Mouse (Mus musculus) stomach, postnatal 0 days (tissue): ENCODE results near the gene Nufip2. TPM values are rescaled to one million over a fixed set of nuclear protein-coding genes. Genes with fewer than 3 reads are reported as not detected.

Experiments
- ATAC-seq: fragments of 200-750 bp; cut with Nextera tagmentation; 2 replicates; pipeline ENCODE4 v1.8.0; 2017; ENCODE audit not compliant: low FRiP score, low TSS enrichment
- DNase-seq: peaks from one replicate; pipeline ENCODE4 v3.0.0-alpha.2; 2016; ENCODE audit warnings: low spot score
- H3K27ac ChIP-seq: fragments of 300-500 bp; sonication (generic); replicated peaks from 2 replicates; pipeline ENCODE4 v1.5.1; 2014; ENCODE audit warnings: mild to moderate bottlenecking, control low read depth
- H3K27me3 ChIP-seq: fragments of 300-500 bp; sonication (generic); 2 replicates; pipeline ENCODE4 v1.6.1; 2014; ENCODE audit warnings: low read length; ENCODE audit not compliant: control insufficient read depth, insufficient read depth
- H3K36me3 ChIP-seq: fragments of 300-500 bp; sonication (generic); 2 replicates; pipeline ENCODE4 v1.6.1; 2014; ENCODE audit warnings: low read length, mixed read lengths; ENCODE audit not compliant: control insufficient read depth, insufficient read depth
- H3K4me1 ChIP-seq: fragments of 300-500 bp; sonication (generic); replicated peaks from 2 replicates; pipeline ENCODE4 v1.6.1; 2014; ENCODE audit warnings: antibody characterized with exemption; ENCODE audit not compliant: control insufficient read depth, insufficient read depth
- H3K4me2 ChIP-seq: fragments of 300-500 bp; sonication (generic); replicated peaks from 2 replicates; pipeline ENCODE4 v1.6.1; 2014; ENCODE audit warnings: low read depth, mild to moderate bottlenecking, control low read depth, moderate library complexity
- H3K4me3 ChIP-seq: fragments of 300-500 bp; sonication (generic); 2 replicates; pipeline ENCODE4 v1.5.1; 2014; ENCODE audit warnings: low read depth, low read length, control low read depth
- H3K9ac ChIP-seq: fragments of 300-500 bp; sonication (generic); 2 replicates; pipeline ENCODE4 v1.6.1; 2014; ENCODE audit warnings: mild to moderate bottlenecking, low read length, control low read depth, mixed read lengths
- H3K9me3 ChIP-seq: fragments of 300-500 bp; sonication (generic); 2 replicates; pipeline ENCODE4 v1.6.1; 2016; ENCODE audit warnings: low read length; ENCODE audit not compliant: control insufficient read depth
- CTCF ChIP-seq: IDR thresholded peaks from 2 replicates; pipeline ENCODE4 v1.5.1; 2016; ENCODE audit warnings: antibody characterized with exemption, low read depth, mild to moderate bottlenecking, moderate library complexity
- EP300 ChIP-seq: optimal IDR thresholded peaks from 2 replicates; pipeline ENCODE3; 2016; ENCODE audit warnings: antibody characterized with exemption
- WGBS: fragments of 180-500 bp; shearing (Covaris S2); extraction: QIAGEN DNeasy Blood & Tissue Kit; methylation state at CpG from one replicate; pipeline ENCODE4 v1.1.7; 2014; 5-methylcytosine and 5-hydroxymethylcytosine counted together
- polyA plus RNA-seq: library from polyadenylated mRNA; unstranded; fragments of >200 nt; fragmentation: Nextera tagmentation; extraction: Ambion mirVana; gene quantifications from 2 replicates; pipeline ENCODE4 v1.2.1, GENCODE M21; 2015

The Nufip2 gene
- polyA plus RNA-seq, 1 experiment from 2014 or later: 2.8 TPM

- H3K27me3 ChIP-seq: no peaks in the 10 kb centered on the region
- peak overlapping the region; percentile 96 for H3K27ac ChIP-seq
- peak overlapping the region; percentile 29; the same call in 1 of the 2 replicates for H3K4me2 ChIP-seq
- peak overlapping the region; percentile 52; the same call in 1 of the 2 replicates for H3K9ac ChIP-seq
- no peaks in the 10 kb centered on the region for H3K36me3 ChIP-seq
- DNase-seq (no peak), ATAC-seq (no peak)
- TF ChIP-seq EP300: no peak
- TF ChIP-seq CTCF: no peak
- H3K9me3 ChIP-seq: no peaks in the 10 kb centered on the region
- peaks cover 26% of the 10 kb centered on the region for H3K4me1 ChIP-seq
- 53% methylated on average over 9 of the region's 9 CpGs for WGBS
- no peak overlapping the region for H3K4me3 ChIP-seq
Observed at GRCm38 (mm10) chr11:77784894-77785293, 98.9 kb downstream of the Nufip2 start.

GRCm38 (mm10) chr11:77785396-77785767, 99.4 kb downstream of the Nufip2 start:
- DNase-seq (no peak), ATAC-seq (no peak; the same call in 1 of the 2 replicates)
- no peaks in the 10 kb centered on the region for H3K27me3 ChIP-seq
- no peaks in the 10 kb centered on the region for H3K9me3 ChIP-seq
- peak overlapping the region; percentile 52; the same call in 1 of the 2 replicates for H3K9ac ChIP-seq
- TF ChIP-seq CTCF (no peak), EP300 (no peak)
- H3K4me1 ChIP-seq: peaks cover 26% of the 10 kb centered on the region
- no peak overlapping the region for H3K4me3 ChIP-seq
- H3K27ac ChIP-seq: peak overlapping the region; percentile 96
- no peaks in the 10 kb centered on the region for H3K36me3 ChIP-seq
- 17% methylated on average over 5 of the region's 5 CpGs for WGBS
- peak overlapping the region; percentile 29 for H3K4me2 ChIP-seq

- Histone ChIP-seq H3K27me3 (no peaks in the 10 kb centered on the region), H3K9me3 (no peaks in the 10 kb centered on the region), H3K27ac (peak overlapping the region; percentile 96), H3K4me1 (peaks cover 28% of the 10 kb centered on the region), H3K9ac (peak overlapping the region; percentile 52), H3K4me3 (no peak overlapping the region), H3K36me3 (no peaks in the 10 kb centered on the region), H3K4me2 (peak overlapping the region; percentile 29)
- DNase-seq: peak; percentile 89
- TF ChIP-seq EP300: no peak
- no peak for TF ChIP-seq CTCF
- peak; percentile 89 for ATAC-seq
- WGBS: 34% methylated on average over 6 of the region's 7 CpGs
Observed at GRCm38 (mm10) chr11:77785768-77786561, 100.0 kb downstream of the Nufip2 start.

GRCm38 (mm10) chr11:77787707-77788106, 101.8 kb downstream of the Nufip2 start, which contains the start of gene Gm10277:
Gm10277 (minus strand) TSS chr11:77787747.
- peak within 1 kb of the TSS; percentile 96 for H3K27ac ChIP-seq
- H3K4me2 ChIP-seq: no peak within 1 kb of the TSS
- no peaks in the 10 kb centered on the region for H3K9me3 ChIP-seq
- H3K4me1 ChIP-seq: peaks cover 30% of the 10 kb centered on the region
- no peaks in the 10 kb centered on the region for H3K27me3 ChIP-seq
- TF ChIP-seq CTCF: no peak
- no peak for TF ChIP-seq EP300
- no peak within 1 kb of the TSS; the same call in 1 of the 2 replicates for H3K9ac ChIP-seq
- no peaks in the 10 kb centered on the region for H3K36me3 ChIP-seq
- ATAC-seq: no peak
- WGBS: 79% methylated on average over 5 of the region's 5 CpGs
- DNase-seq: no peak
- no peak within 1 kb of the TSS for H3K4me3 ChIP-seq

GRCm38 (mm10) chr11:77789512-77789911, 103.6 kb downstream of the Nufip2 start:
- no peak overlapping the region for H3K4me2 ChIP-seq
- no peaks in the 10 kb centered on the region for H3K9me3 ChIP-seq
- H3K27ac ChIP-seq: no peak overlapping the region
- H3K27me3 ChIP-seq: no peaks in the 10 kb centered on the region
- H3K9ac ChIP-seq: no peak overlapping the region
- H3K4me1 ChIP-seq: peaks cover 21% of the 10 kb centered on the region
- TF ChIP-seq CTCF (no peak), EP300 (no peak)
- ATAC-seq (no peak), DNase-seq (no peak)
- WGBS: 84% methylated on average over 5 of the region's 5 CpGs
- H3K4me3 ChIP-seq: no peak overlapping the region
- H3K36me3 ChIP-seq: no peaks in the 10 kb centered on the region

- H3K9me3 ChIP-seq: no peaks in the 10 kb centered on the region
- no peak for DNase-seq
Observed at GRCm38 (mm10) chr11:77790286-77790685, 104.3 kb downstream of the Nufip2 start.

More at GRCm38 (mm10) chr11:77790286-77790685, 104.3 kb downstream of the Nufip2 start:
- peaks cover 14% of the 10 kb centered on the region for H3K4me1 ChIP-seq
- WGBS: 40% methylated on average over 9 of the region's 9 CpGs
- ATAC-seq: no peak
- H3K9ac ChIP-seq: no peak overlapping the region
- H3K27me3 ChIP-seq: no peaks in the 10 kb centered on the region
- peak overlapping the region; percentile 25; the same call in 1 of the 2 replicates for H3K27ac ChIP-seq
- TF ChIP-seq EP300 (no peak), CTCF (no peak)
- no peak overlapping the region for H3K4me2 ChIP-seq
- H3K36me3 ChIP-seq: no peaks in the 10 kb centered on the region
- no peak overlapping the region for H3K4me3 ChIP-seq
